ENCODE assay signal across 9 mouse cellular contexts in genomic region chr4:47234667-47235267, GRCm38 (mm10). TPM values are rescaled to one million over a fixed set of nuclear protein-coding genes. Genes with fewer than 3 reads are reported as not detected.
DNase-seq lines count a peak whose midpoint lies in the region; ATAC-seq lines count a peak whose summit lies in the region.
"Had no signal": no experiment of that assay in that cellular context is flagged by ENCODE, and none has a peak within 500 bp of the region (broad histone marks: within the 10 kb centered on the region; RNA-seq: fewer than 3 reads in every experiment).

No protein-coding gene starts in this region.

- DNase-seq in CD4-positive, CD25-positive, alpha-beta regulatory T cell, adult 2 months (ENCODE audit: low read depth, low spot score) = peak; percentile 80
- DNase-seq in adrenal gland, postnatal 4 days (ENCODE audit: low spot score in 2 of 2) = peak; percentile 65 to 74
- DNase-seq in kidney, postnatal 14 days = peak; percentile 90
- peak; percentile 67 to 74 for DNase-seq in lung, adult 18-20 months
- peak; percentile 94 for DNase-seq in testis, postnatal 10 days (ENCODE audit: low spot score)

- H3K4me1 ChIP-seq in embryonic facial prominence, embryonic 15.5 days = peaks cover 22% of the 10 kb centered on the region
- H3K4me1 ChIP-seq in heart, embryonic 15.5 days (replicated peaks) = peaks cover 16% of the 10 kb centered on the region
- no peaks in the 10 kb centered on the region for H3K4me1 ChIP-seq in neural tube, embryonic 14.5 days (ENCODE audit: control insufficient read depth, insufficient read depth, low read length)

- H3K9me3 ChIP-seq in embryonic facial prominence, embryonic 15.5 days (replicated peaks) = no peaks in the 10 kb centered on the region
- H3K9me3 ChIP-seq in heart, embryonic 15.5 days (replicated peaks) = no peaks in the 10 kb centered on the region
- H3K9me3 ChIP-seq in neural tube, embryonic 14.5 days (ENCODE audit: control insufficient read depth, low read length) = no peaks in the 10 kb centered on the region

- no peak overlapping the region for H3K9ac ChIP-seq in embryonic facial prominence, embryonic 15.5 days
- H3K9ac ChIP-seq in heart, embryonic 15.5 days = no peak overlapping the region
- no peak overlapping the region for H3K9ac ChIP-seq in neural tube, embryonic 14.5 days (replicated peaks; ENCODE audit: low read depth, low read length)

- no peaks in the 10 kb centered on the region for H3K36me3 ChIP-seq in embryonic facial prominence, embryonic 15.5 days
- H3K36me3 ChIP-seq in heart, embryonic 15.5 days = no peaks in the 10 kb centered on the region
- H3K36me3 ChIP-seq in neural tube, embryonic 14.5 days (ENCODE audit: control insufficient read depth, insufficient read depth, low read length) = no peaks in the 10 kb centered on the region

- H3K4me3 ChIP-seq in embryonic facial prominence, embryonic 15.5 days (replicated peaks) = no peak overlapping the region
- H3K4me3 ChIP-seq in heart, embryonic 15.5 days = no peak overlapping the region
- H3K4me3 ChIP-seq in neural tube, embryonic 14.5 days (ENCODE audit: low read depth, low read length) = no peak overlapping the region
- H3K4me3 ChIP-seq: erythroblast, embryonic 14.5 days had no signal

- 26% methylated on average over 17 of the region's 17 CpGs for WGBS in embryonic facial prominence, embryonic 15.5 days
- 26% methylated on average over 17 of the region's 17 CpGs for WGBS in heart, embryonic 15.5 days
- 27% methylated on average over 17 of the region's 17 CpGs for WGBS in neural tube, embryonic 14.5 days

- peak; percentile 24; the same call in 1 of the 2 replicates for ATAC-seq in embryonic facial prominence, embryonic 15.5 days (ENCODE audit: insufficient number of reproducible peaks, low FRiP score, low TSS enrichment, low read depth)
- peak; percentile 51; the same call in 1 of the 2 replicates for ATAC-seq in heart, embryonic 15.5 days (replicated peaks; ENCODE audit: insufficient number of reproducible peaks, insufficient read depth, low FRiP score, low read depth)
- peak; percentile 53; the same call in 1 of the 2 replicates for ATAC-seq in neural tube, embryonic 14.5 days (ENCODE audit: low read depth)

- no peak overlapping the region for H3K27ac ChIP-seq in embryonic facial prominence, embryonic 15.5 days (replicated peaks)
- H3K27ac ChIP-seq in heart, embryonic 15.5 days = no peak overlapping the region
- no peak overlapping the region for H3K27ac ChIP-seq in neural tube, embryonic 14.5 days (ENCODE audit: low read depth, low read length)

- no peak overlapping the region for H3K4me2 ChIP-seq in embryonic facial prominence, embryonic 15.5 days (replicated peaks)
- no peak overlapping the region for H3K4me2 ChIP-seq in heart, embryonic 15.5 days
- H3K4me2 ChIP-seq in neural tube, embryonic 14.5 days (ENCODE audit: low read depth, low read length) = no peak overlapping the region

- H3K27me3 ChIP-seq in embryonic facial prominence, embryonic 15.5 days = no peaks in the 10 kb centered on the region
- H3K27me3 ChIP-seq in heart, embryonic 15.5 days = no peaks in the 10 kb centered on the region
- H3K27me3 ChIP-seq in neural tube, embryonic 14.5 days (ENCODE audit: control insufficient read depth, insufficient read depth, low read length) = no peaks in the 10 kb centered on the region

RNA-seq across cellular contexts. Expression of gene Col15a1, which starts 26.8 kb away (rescaled TPM):
- 10 to 100 TPM; 80.5 to 89.6 TPM for total RNA-seq in adrenal gland, postnatal 4 days (2021)
- 22.1 and 24.4 TPM in 2 replicates for polyA plus RNA-seq in embryonic facial prominence, embryonic 15.5 days (2015; fragmentation: Nextera tagmentation; extraction: Ambion mirVana)
- polyA plus RNA-seq in heart, embryonic 15.5 days (2015; fragmentation: Nextera tagmentation; extraction: Ambion mirVana) = 12.9 and 15.0 TPM in 2 replicates
- polyA plus RNA-seq in neural tube, embryonic 14.5 days (2014; fragmentation: Nextera tagmentation; extraction: Ambion mirVana) = 2.0 and 6.0 TPM in 2 replicates
- polyA plus RNA-seq: erythroblast, embryonic 14.5 days had no signal
